ENCODE assay signal across 10 mouse cellular contexts in the genomic region with DNA sequence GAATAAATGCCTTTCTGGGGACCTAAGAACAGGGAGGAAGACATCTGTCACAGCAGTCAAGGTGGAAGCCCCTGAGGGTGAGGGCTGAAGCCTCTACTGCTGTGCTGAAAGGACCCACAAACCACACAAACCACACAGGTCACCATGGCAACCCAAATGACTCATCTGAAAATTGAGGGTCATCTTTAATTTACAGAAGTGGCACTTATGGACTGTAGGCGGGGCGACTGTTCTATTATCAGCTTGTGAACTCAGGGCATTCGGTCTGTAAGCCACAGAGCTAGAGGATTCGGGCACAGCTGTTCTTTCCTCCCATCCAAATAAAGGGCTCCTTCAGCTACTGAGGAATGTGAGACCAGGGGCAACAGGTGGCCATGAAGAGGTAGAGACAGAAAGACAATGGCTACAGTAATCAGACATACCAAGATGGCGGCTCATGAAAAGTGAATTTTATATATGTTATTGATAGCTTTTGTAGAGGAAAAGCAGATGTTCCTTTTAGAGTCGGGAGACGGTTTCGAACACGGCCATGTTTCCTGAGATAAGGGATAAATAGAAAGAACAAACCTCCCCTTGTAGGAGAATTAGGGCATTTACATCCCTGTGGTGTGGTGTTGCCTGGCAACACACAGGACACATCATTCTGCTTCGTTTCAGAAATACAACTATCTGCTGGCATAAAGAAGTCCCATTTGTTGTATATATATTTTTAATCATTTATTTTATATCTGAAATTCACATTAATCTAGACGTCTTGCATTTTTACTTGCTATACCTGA. TPM values are rescaled to one million over a fixed set of nuclear protein-coding genes. Genes with fewer than 3 reads are reported as not detected.
DNase-seq lines count a peak whose midpoint lies in the region; ATAC-seq lines count a peak whose summit lies in the region.
"Had no signal": no experiment of that assay in that cellular context is flagged by ENCODE, and none has a peak within 500 bp of the region (broad histone marks: within the 10 kb centered on the region; RNA-seq: fewer than 3 reads in every experiment).

No protein-coding gene starts in this region.

- ATAC-seq in embryonic facial prominence, embryonic 11.5 days (replicated peaks; ENCODE audit: insufficient number of reproducible peaks, low FRiP score, low TSS enrichment, low read depth): peak; percentile 31; the same call in 1 of the 2 replicates
- ATAC-seq in neural tube, embryonic 12.5 days (ENCODE audit: low FRiP score, low read depth): peak; percentile 79

- intact Hi-C loops in heart, postnatal 25 days (cut with DNase I): loop anchor here (2.0 to 5.0 kb wide), 2 partner anchors 177 to 369 kb away; no protein-coding TSS in a partner anchor

- no peak overlapping the region for H3K4me3 ChIP-seq in embryonic facial prominence, embryonic 11.5 days (ENCODE audit: low read depth, low read length)
- H3K4me3 ChIP-seq in embryonic facial prominence, embryonic 10.5 days: no peak overlapping the region
- no peak overlapping the region for H3K4me3 ChIP-seq in neural tube, embryonic 12.5 days
- H3K4me3 ChIP-seq: embryonic facial prominence, embryonic 12.5 days had no signal

- H3K4me1 ChIP-seq in embryonic facial prominence, embryonic 11.5 days (ENCODE audit: control insufficient read depth, insufficient read depth, low read length): no peaks in the 10 kb centered on the region
- peaks cover 8% of the 10 kb centered on the region for H3K4me1 ChIP-seq in embryonic facial prominence, embryonic 10.5 days
- H3K4me1 ChIP-seq in neural tube, embryonic 12.5 days: 0 out of 2 replicates have a peak, but pooled peaks cover 13% of the 10 kb centered on the region
- H3K4me1 ChIP-seq: embryonic facial prominence, embryonic 12.5 days had no signal

- no peak overlapping the region for H3K4me2 ChIP-seq in embryonic facial prominence, embryonic 11.5 days (ENCODE audit: low read depth, low read length)
- H3K4me2 ChIP-seq in neural tube, embryonic 12.5 days (replicated peaks): peak overlapping the region; percentile 7; the same call in 1 of the 2 replicates
- H3K4me2 ChIP-seq: embryonic facial prominence, embryonic 12.5 days had no signal

- 75% methylated on average over 11 of the region's 11 CpGs for WGBS in embryonic facial prominence, embryonic 11.5 days
- 76% methylated on average over 11 of the region's 11 CpGs for WGBS in embryonic facial prominence, embryonic 10.5 days
- 20% methylated on average over 11 of the region's 11 CpGs for WGBS in neural tube, embryonic 12.5 days

- no peaks in the 10 kb centered on the region for H3K9me3 ChIP-seq in embryonic facial prominence, embryonic 11.5 days (replicated peaks; ENCODE audit: control insufficient read depth, low read length)
- no peaks in the 10 kb centered on the region for H3K9me3 ChIP-seq in embryonic facial prominence, embryonic 10.5 days
- no peaks in the 10 kb centered on the region for H3K9me3 ChIP-seq in neural tube, embryonic 12.5 days
- H3K9me3 ChIP-seq: embryonic facial prominence, embryonic 12.5 days had no signal

- H3K9ac ChIP-seq in embryonic facial prominence, embryonic 11.5 days (replicated peaks; ENCODE audit: low read length): no peak overlapping the region
- no peak overlapping the region for H3K9ac ChIP-seq in neural tube, embryonic 12.5 days
- H3K9ac ChIP-seq: embryonic facial prominence, embryonic 12.5 days had no signal

- no peak overlapping the region for H3K27ac ChIP-seq in embryonic facial prominence, embryonic 11.5 days (replicated peaks; ENCODE audit: low read depth, low read length)
- no peak overlapping the region for H3K27ac ChIP-seq in embryonic facial prominence, embryonic 10.5 days (replicated peaks)
- H3K27ac ChIP-seq in neural tube, embryonic 12.5 days: no peak overlapping the region
- H3K27ac ChIP-seq: embryonic facial prominence, embryonic 12.5 days had no signal

- no peaks in the 10 kb centered on the region for H3K36me3 ChIP-seq in embryonic facial prominence, embryonic 11.5 days (replicated peaks; ENCODE audit: control insufficient read depth, insufficient read depth, low read depth, low read length)
- no peaks in the 10 kb centered on the region for H3K36me3 ChIP-seq in embryonic facial prominence, embryonic 10.5 days (replicated peaks)
- no peaks in the 10 kb centered on the region for H3K36me3 ChIP-seq in neural tube, embryonic 12.5 days
- H3K36me3 ChIP-seq: embryonic facial prominence, embryonic 12.5 days had no signal

- no peak for DNase-seq in embryonic facial prominence, embryonic 11.5 days (ENCODE audit: low spot score)
- no peak for DNase-seq in embryonic facial prominence, embryonic 10.5 days (ENCODE audit: low spot score)
- DNase-seq in MEL-GATA-1-ER (ENCODE audit: extremely low read depth, low read depth): peak; percentile 76
- peak; percentile 56 for DNase-seq in induced T-regulatory cell, adult 2 months (ENCODE audit: low read depth)
- no peak for DNase-seq in gastrocnemius, adult 8-10 months (ENCODE audit: low spot score in 2 of 2)
- DNase-seq in heart, postnatal 25 days (ENCODE audit: low spot score): no peak
- DNase-seq in spleen, postnatal 14 days (ENCODE audit: low spot score in 2 of 2): no peak

- H3K27me3 ChIP-seq in embryonic facial prominence, embryonic 11.5 days (ENCODE audit: control insufficient read depth, insufficient read depth, low read length): no peaks in the 10 kb centered on the region
- no peaks in the 10 kb centered on the region for H3K27me3 ChIP-seq in embryonic facial prominence, embryonic 10.5 days (replicated peaks; ENCODE audit: low read depth, poor library complexity, severe bottlenecking)
- no peaks in the 10 kb centered on the region for H3K27me3 ChIP-seq in neural tube, embryonic 12.5 days (replicated peaks)

RNA-seq across cellular contexts. Expression of a gene that starts 17.2 kb away (rescaled TPM):
- polyA plus RNA-seq in embryonic facial prominence, embryonic 11.5 days (2014; fragmentation: Nextera tagmentation; extraction: Ambion mirVana): 203 and 209 TPM in 2 replicates
- polyA plus RNA-seq in embryonic facial prominence, embryonic 10.5 days (2016; fragmentation: Nextera tagmentation; extraction: Ambion mirVana): 171 and 180 TPM in 2 replicates
- 109 and 118 TPM in 2 replicates for polyA plus RNA-seq in neural tube, embryonic 12.5 days (2016; fragmentation: Nextera tagmentation; extraction: Ambion mirVana)
- 10 to 100 TPM; 14.0 to 17.5 (median 15.7) TPM for total RNA-seq in gastrocnemius, adult 8-10 months (2022)
- 10 to 100 TPM; 20.4 to 22.9 TPM for total RNA-seq in heart, postnatal 25 days (2021)

RNA-seq across cellular contexts. Expression of a gene that starts 56.7 kb away (rescaled TPM):
- not detected in 2 replicates for polyA plus RNA-seq in embryonic facial prominence, embryonic 11.5 days (2014; fragmentation: Nextera tagmentation; extraction: Ambion mirVana)
- polyA plus RNA-seq in embryonic facial prominence, embryonic 10.5 days (2016; fragmentation: Nextera tagmentation; extraction: Ambion mirVana): not detected in 2 replicates
- not detected in 2 replicates for polyA plus RNA-seq in neural tube, embryonic 12.5 days (2016; fragmentation: Nextera tagmentation; extraction: Ambion mirVana)
- under 1 TPM in 1 of 4 experiments, not detected in 3; 0.32 TPM for total RNA-seq in gastrocnemius, adult 8-10 months (2022)
- not detected for total RNA-seq in heart, postnatal 25 days (2021)
- total RNA-seq: heart, postnatal 4 days had no signal
- polyA plus RNA-seq: embryonic facial prominence, embryonic 12.5 days had no signal

Comparison
In these comparisons a context has a peak if more than half of its experiments do, and no peak if none do; other contexts are left out.
1. DNase-seq: peak in MEL-GATA-1-ER (single experiment) and induced T-regulatory cell, adult 2 months (single experiment); none in embryonic facial prominence, embryonic 11.5 days (single experiment), embryonic facial prominence, embryonic 10.5 days (single experiment), gastrocnemius, adult 8-10 months (0 of 2), heart, postnatal 25 days (single experiment) and spleen, postnatal 14 days (0 of 2).